Mouse (Mus musculus) kidney, embryonic 16.5 days (tissue): ENCODE data around the gene Pnck. TPM values are rescaled to one million over a fixed set of nuclear protein-coding genes. Genes with fewer than 3 reads are reported as not detected.

Source experiments
- ATAC-seq: fragments of 200-750 bp; cut with Nextera tagmentation; 2 replicates; pipeline ENCODE4 v1.8.0; 2017; ENCODE audit warnings: moderate TSS enrichment; ENCODE audit not compliant: low FRiP score, low TSS enrichment
- H3K27ac ChIP-seq: fragments of 300-500 bp; sonication (generic); 2 replicates; pipeline ENCODE4 v1.5.1; 2014; ENCODE audit warnings: low read length
- H3K27me3 ChIP-seq: fragments of 300-500 bp; sonication (generic); 2 replicates; pipeline ENCODE4 v1.6.1; 2014; ENCODE audit warnings: low read length, control low read depth, mixed read lengths; ENCODE audit not compliant: insufficient read depth
- H3K36me3 ChIP-seq: fragments of 300-500 bp; sonication (generic); 2 replicates; pipeline ENCODE4 v1.6.1; 2014; ENCODE audit warnings: low read length, control low read depth, mixed read lengths; ENCODE audit not compliant: insufficient read depth
- H3K4me1 ChIP-seq: fragments of 300-500 bp; sonication (generic); 2 replicates; pipeline ENCODE4 v1.6.1; 2014; ENCODE audit warnings: low read length, control low read depth, mixed read lengths; ENCODE audit not compliant: insufficient read depth
- H3K4me2 ChIP-seq: fragments of 300-500 bp; sonication (generic); replicated peaks from 2 replicates; pipeline ENCODE4 v1.6.1; 2014; ENCODE audit warnings: low read depth, low read length
- H3K4me3 ChIP-seq: fragments of 300-500 bp; sonication (generic); 2 replicates; pipeline ENCODE4 v1.5.1; 2014; ENCODE audit warnings: mild to moderate bottlenecking, low read length
- H3K9ac ChIP-seq: fragments of 300-500 bp; sonication (generic); replicated peaks from 2 replicates; pipeline ENCODE4 v1.6.1; 2014; ENCODE audit warnings: low read length
- H3K9me3 ChIP-seq: fragments of 300-500 bp; sonication (generic); 2 replicates; pipeline ENCODE4 v1.6.1; 2016; ENCODE audit warnings: low read length, control low read depth
- WGBS: fragments of 180-500 bp; shearing (Covaris S2); extraction: QIAGEN DNeasy Blood & Tissue Kit; methylation state at CpG from one replicate; pipeline ENCODE4 v1.1.7; 2014; 5-methylcytosine and 5-hydroxymethylcytosine counted together
- polyA plus RNA-seq: library from polyadenylated mRNA; unstranded; fragments of >200 nt; fragmentation: Nextera tagmentation; extraction: Ambion mirVana; gene quantifications from 2 replicates; pipeline ENCODE4 v1.2.1, GENCODE M21; 2015

Pnck gene
- polyA plus RNA-seq, 1 experiment from 2014 or later, result 20.6 TPM

DNA sequence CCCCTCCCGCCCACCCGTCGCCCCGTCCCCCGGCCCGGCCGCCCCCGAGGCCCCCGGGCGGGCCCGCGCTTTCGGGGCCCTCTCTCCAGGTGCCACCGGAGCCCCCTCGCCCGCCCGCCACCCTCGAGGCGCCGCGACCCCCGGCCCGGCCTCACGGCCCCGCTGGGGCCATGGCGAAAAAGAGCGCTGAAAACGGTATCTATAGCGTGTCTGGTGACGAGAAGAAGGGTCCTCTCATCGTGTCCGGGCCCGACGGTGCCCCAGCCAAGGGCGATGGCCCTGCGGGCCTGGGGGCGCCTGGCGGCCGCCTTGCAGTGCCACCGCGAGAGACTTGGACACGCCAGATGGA, 13.7 kb upstream of the Pnck start:
- Histone ChIP-seq H3K27me3 (no peaks in the 10 kb centered on the region; the same call in 1 of the 2 replicates), H3K9me3 (no peaks in the 10 kb centered on the region), H3K27ac (peak overlapping the region; percentile 24; the same call in 1 of the 2 replicates), H3K9ac (peak overlapping the region; percentile 80), H3K36me3 (0 out of 2 replicates have a peak, but pooled peaks cover 5% of the 10 kb centered on the region), H3K4me1 (peaks cover 11% of the 10 kb centered on the region), H3K4me2 (peak overlapping the region; percentile 64), H3K4me3 (peak overlapping the region; percentile 65)
- 14% methylated on average over 16 of the region's 42 CpGs for WGBS
- ATAC-seq, result peak; percentile 13

DNA sequence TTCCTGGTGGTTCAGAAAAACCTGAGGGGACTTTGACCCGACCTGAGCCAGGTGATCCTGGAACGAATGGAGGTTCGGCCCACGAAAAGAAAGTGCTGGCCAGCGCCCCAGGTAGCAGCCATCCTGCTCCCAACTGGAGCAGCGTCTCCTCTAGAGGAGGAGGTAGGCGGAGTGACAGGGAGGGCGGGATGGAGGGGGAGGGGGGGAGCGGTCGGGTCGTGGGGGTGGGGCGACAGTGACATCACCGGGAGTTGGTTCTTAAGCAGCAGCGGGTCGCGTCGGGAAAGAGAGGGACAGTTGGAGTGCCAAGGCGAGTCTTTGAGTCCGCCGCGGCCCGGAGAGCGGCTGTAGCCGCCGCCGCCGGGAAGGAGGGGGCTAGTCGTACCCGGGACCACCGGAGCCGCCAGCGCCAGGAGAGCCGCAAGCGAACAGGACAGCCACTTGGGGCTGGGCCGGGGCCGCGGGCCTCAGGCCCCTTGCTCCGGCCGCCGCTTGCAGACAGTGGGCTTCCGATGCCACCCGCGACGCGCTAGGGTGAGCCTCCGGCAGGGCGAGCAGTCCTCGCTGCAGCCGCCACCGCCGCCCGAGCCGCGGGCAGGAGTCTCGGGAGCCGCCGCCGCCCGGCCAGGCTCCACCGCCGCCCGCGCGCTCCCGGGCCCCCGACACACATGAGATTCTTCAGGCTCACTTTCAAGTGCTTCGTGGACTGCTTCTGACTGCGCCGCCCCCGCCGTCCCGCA, 13.1 kb upstream of the Pnck start, which contains the start of gene Slc6a8:
TSS of gene Slc6a8 (plus strand) at position 272 of the 740 bp plus-strand sequence.
- Histone ChIP-seq H3K27me3 (no peaks in the 10 kb centered on the region; the same call in 1 of the 2 replicates), H3K36me3 (0 out of 2 replicates have a peak, but pooled peaks cover 2% of the 10 kb centered on the region), H3K4me3 (peak within 1 kb of the TSS; percentile 65), H3K4me2 (peak within 1 kb of the TSS; percentile 64), H3K9ac (peak within 1 kb of the TSS; percentile 80), H3K9me3 (no peaks in the 10 kb centered on the region), H3K4me1 (peaks cover 11% of the 10 kb centered on the region), H3K27ac (peak within 1 kb of the TSS; percentile 65; the same call in 1 of the 2 replicates)
- 22% methylated on average over 44 of the region's 72 CpGs for WGBS
- peak; percentile 75 for ATAC-seq

GRCm38 (mm10) chrX:73672031-73672431, 12.1 kb upstream of the Pnck start:
- Histone ChIP-seq H3K36me3 (0 out of 2 replicates have a peak, but pooled peaks cover 2% of the 10 kb centered on the region), H3K9ac (no peak overlapping the region), H3K27me3 (no peaks in the 10 kb centered on the region; the same call in 1 of the 2 replicates), H3K4me1 (peaks cover 11% of the 10 kb centered on the region), H3K9me3 (no peaks in the 10 kb centered on the region), H3K4me2 (peak overlapping the region; percentile 64; the same call in 1 of the 2 replicates), H3K4me3 (no peak overlapping the region), H3K27ac (no peak overlapping the region)
- WGBS, result 63% methylated on average over 4 of the region's 4 CpGs
- ATAC-seq, result no peak; the same call in 1 of the 2 replicates

DNA sequence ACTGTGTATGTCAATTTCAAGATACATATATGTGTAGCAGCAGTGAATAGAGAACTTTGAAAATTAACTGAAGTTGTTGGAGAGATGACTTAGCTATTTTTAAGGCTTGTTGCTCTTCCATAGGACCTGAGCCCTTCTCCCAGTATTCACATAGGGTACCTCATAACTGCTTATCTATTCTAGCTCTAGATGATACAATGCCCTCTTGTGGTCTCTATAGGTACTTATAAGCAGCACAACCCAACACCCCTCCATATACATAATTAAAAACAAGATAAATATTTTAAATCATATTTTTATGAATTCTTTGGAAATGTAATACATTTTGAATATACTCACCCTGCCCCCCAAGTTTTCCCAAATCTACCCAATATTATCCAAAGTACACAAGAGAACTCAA, 3.2 kb upstream of the Pnck start:
- H3K9ac ChIP-seq, result no peak overlapping the region
- no peak overlapping the region for H3K4me3 ChIP-seq
- H3K9me3 ChIP-seq, result no peaks in the 10 kb centered on the region
- no peak overlapping the region for H3K4me2 ChIP-seq
- no peaks in the 10 kb centered on the region for H3K4me1 ChIP-seq
- no peaks in the 10 kb centered on the region for H3K36me3 ChIP-seq
- H3K27ac ChIP-seq, result no peak overlapping the region
- no peaks in the 10 kb centered on the region for H3K27me3 ChIP-seq
- ATAC-seq, result no peak

DNA sequence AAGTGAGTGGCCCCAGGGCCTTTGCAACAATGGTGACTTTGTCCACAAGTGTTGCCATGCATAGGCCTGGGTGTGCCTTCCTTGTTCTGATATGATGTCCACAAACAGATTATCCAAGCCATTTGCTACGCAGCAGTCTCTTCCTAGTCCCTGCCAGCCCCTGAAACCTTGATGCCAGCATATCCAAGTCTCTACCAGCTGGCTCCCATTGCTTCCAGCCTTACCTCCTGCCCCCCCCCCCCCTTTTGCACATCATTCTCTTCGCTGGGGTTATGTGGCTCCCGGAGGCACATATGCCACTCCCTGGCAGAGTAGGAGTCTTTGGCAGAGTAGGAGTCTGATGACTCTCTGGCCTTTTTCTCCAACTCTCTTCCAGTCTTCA, 358 bp upstream of the Pnck start:
- Histone ChIP-seq H3K4me1 (no peaks in the 10 kb centered on the region), H3K4me3 (peak overlapping the region; percentile 50), H3K9ac (peak overlapping the region; percentile 63), H3K36me3 (no peaks in the 10 kb centered on the region), H3K9me3 (no peaks in the 10 kb centered on the region), H3K4me2 (peak overlapping the region; percentile 79), H3K27me3 (no peaks in the 10 kb centered on the region), H3K27ac (no peak overlapping the region)
- no peak for ATAC-seq
- WGBS, result 69% methylated on average over 3 of the region's 3 CpGs

GRCm38 (mm10) chrX:73658936-73659574, 862 bp downstream of the Pnck start:
- Histone ChIP-seq H3K9ac (no peak overlapping the region), H3K4me3 (peak overlapping the region; percentile 50), H3K4me2 (peak overlapping the region; percentile 79), H3K9me3 (no peaks in the 10 kb centered on the region), H3K27ac (no peak overlapping the region), H3K4me1 (no peaks in the 10 kb centered on the region), H3K36me3 (no peaks in the 10 kb centered on the region), H3K27me3 (no peaks in the 10 kb centered on the region; the same call in 1 of the 2 replicates)
- WGBS, result 52% methylated on average over 13 of the region's 13 CpGs
- ATAC-seq, result peak; percentile 14; the same call in 1 of the 2 replicates

DNA sequence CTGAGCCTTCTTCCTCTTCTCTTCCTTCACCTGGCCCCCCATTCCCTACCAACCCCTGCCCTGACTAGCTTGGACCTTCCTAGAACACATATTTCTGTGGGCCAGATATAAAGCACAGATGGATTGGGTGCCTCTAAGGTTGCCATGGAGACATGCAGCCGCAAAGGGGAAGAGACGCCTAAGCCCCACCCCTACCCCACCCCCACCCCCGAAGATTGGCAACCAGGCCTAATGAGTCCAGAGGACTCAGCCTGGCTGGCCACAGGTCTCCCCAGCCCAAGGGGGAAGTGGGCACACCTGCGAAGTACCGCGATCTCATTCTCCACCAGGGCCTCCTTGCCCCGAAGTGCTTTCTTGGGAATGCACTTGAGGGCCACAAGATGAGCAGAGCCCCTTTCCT, 1.5 kb downstream of the Pnck start:
- Histone ChIP-seq H3K4me1 (no peaks in the 10 kb centered on the region), H3K36me3 (no peaks in the 10 kb centered on the region), H3K9me3 (no peaks in the 10 kb centered on the region), H3K4me3 (no peak overlapping the region), H3K27me3 (peaks cover 4% of the 10 kb centered on the region; the same call in 1 of the 2 replicates), H3K27ac (no peak overlapping the region), H3K4me2 (no peak overlapping the region), H3K9ac (no peak overlapping the region)
- 46% methylated on average over 7 of the region's 7 CpGs for WGBS
- ATAC-seq, result no peak

- peaks cover 9% of the 10 kb centered on the region; the same call in 1 of the 2 replicates for H3K27me3 ChIP-seq
- H3K4me3 ChIP-seq, result no peak overlapping the region
- H3K9me3 ChIP-seq, result no peaks in the 10 kb centered on the region
- no peak overlapping the region for H3K9ac ChIP-seq
- no peak overlapping the region for H3K4me2 ChIP-seq
- ATAC-seq, result no peak
- no peaks in the 10 kb centered on the region for H3K4me1 ChIP-seq
- WGBS, result 75% methylated on average over 3 of the region's 3 CpGs
- H3K27ac ChIP-seq, result no peak overlapping the region
- H3K36me3 ChIP-seq, result no peaks in the 10 kb centered on the region
Measured at GRCm38 (mm10) chrX:73655529-73655928, 4.4 kb downstream of the Pnck start.

- WGBS, result 18% methylated on average over 6 of the region's 6 CpGs
- H3K9me3 ChIP-seq, result no peaks in the 10 kb centered on the region
Measured at GRCm38 (mm10) chrX:73654177-73654576, 5.7 kb downstream of the Pnck start.

GRCm38 (mm10) chrX:73653392-73653791, 6.5 kb downstream of the Pnck start:
- WGBS, result 86% methylated on average over 6 of the region's 6 CpGs
- ATAC-seq, result no peak
- no peaks in the 10 kb centered on the region for H3K36me3 ChIP-seq

More at GRCm38 (mm10) chrX:73654177-73654576, 5.7 kb downstream of the Pnck start:
- Histone ChIP-seq H3K4me3 (no peak overlapping the region), H3K27me3 (peaks cover 9% of the 10 kb centered on the region; the same call in 1 of the 2 replicates), H3K36me3 (no peaks in the 10 kb centered on the region), H3K27ac (no peak overlapping the region), H3K9ac (no peak overlapping the region), H3K4me2 (no peak overlapping the region), H3K4me1 (no peaks in the 10 kb centered on the region)
- ATAC-seq, result 0 out of 2 replicates have a peak, but pooled peaks have one; percentile 72

More at GRCm38 (mm10) chrX:73653392-73653791, 6.5 kb downstream of the Pnck start:
- Histone ChIP-seq H3K4me2 (no peak overlapping the region), H3K4me3 (no peak overlapping the region), H3K9ac (no peak overlapping the region), H3K27ac (no peak overlapping the region), H3K4me1 (no peaks in the 10 kb centered on the region), H3K27me3 (peaks cover 9% of the 10 kb centered on the region; the same call in 1 of the 2 replicates), H3K9me3 (no peaks in the 10 kb centered on the region)
